Mouse (Mus musculus) urinary bladder, postnatal 25 days (tissue): ENCODE results near the gene 1110065P20Rik.

Experiments used
- DNase-seq: peaks from one replicate; pipeline ENCODE4 v3.0.0; 2022; ENCODE audit warnings: low spot score

1110065P20Rik gene

GRCm38 (mm10) chr4:124840998-124841397 is 10.0 kb downstream of the 1110065P20Rik start:
- no peak for DNase-seq

- no peak for DNase-seq
Observed at GRCm38 (mm10) chr4:124838035-124838700, 12.8 kb downstream of the 1110065P20Rik start.

- no peak for DNase-seq
Observed at GRCm38 (mm10) chr4:124832796-124833195, 18.2 kb downstream of the 1110065P20Rik start.

GRCm38 (mm10) chr4:124829671-124830070 is 21.3 kb downstream of the 1110065P20Rik start:
- DNase-seq, result no peak

- DNase-seq, result no peak
Observed at GRCm38 (mm10) chr4:124825371-124825965, 25.5 kb downstream of the 1110065P20Rik start.

- DNase-seq, result no peak
Observed at GRCm38 (mm10) chr4:124824967-124825366, 26.0 kb downstream of the 1110065P20Rik start.

GRCm38 (mm10) chr4:124818832-124819231 is 32.2 kb downstream of the 1110065P20Rik start:
- no peak for DNase-seq

- peak; percentile 15 for DNase-seq
Observed at GRCm38 (mm10) chr4:124817803-124818202, 33.2 kb downstream of the 1110065P20Rik start.

GRCm38 (mm10) chr4:124815901-124816300 is 35.1 kb downstream of the 1110065P20Rik start:
- DNase-seq, result no peak

- DNase-seq, result no peak
Observed at GRCm38 (mm10) chr4:124811347-124811975, 39.5 kb downstream of the 1110065P20Rik start.

- DNase-seq, result no peak
Observed at GRCm38 (mm10) chr4:124810056-124810455, 40.9 kb downstream of the 1110065P20Rik start.

- DNase-seq, result no peak
Observed at GRCm38 (mm10) chr4:124809136-124809883, 41.7 kb downstream of the 1110065P20Rik start.

- no peak for DNase-seq
Observed at GRCm38 (mm10) chr4:124808511-124808910, 42.5 kb downstream of the 1110065P20Rik start.

- DNase-seq, result no peak
Observed at GRCm38 (mm10) chr4:124803406-124803805, 47.6 kb downstream of the 1110065P20Rik start.

- peak; percentile 95 for DNase-seq
Observed at GRCm38 (mm10) chr4:124802309-124803260, 48.4 kb downstream of the 1110065P20Rik start.

GRCm38 (mm10) chr4:124801552-124802308 is 49.3 kb downstream of the 1110065P20Rik start, which contains the start of gene Mtf1:
Mtf1 (plus strand) TSS chr4:124802104.
- peak; percentile 83 for DNase-seq
